Mouse (Mus musculus) kidney, postnatal 0 days (tissue): ENCODE results near the gene Gm11563. TPM values are rescaled to one million over a fixed set of nuclear protein-coding genes. Genes with fewer than 3 reads are reported as not detected.
"Not testable (repeated sequence)": the region's sequence is repeated elsewhere in the genome, so short reads cannot be mapped to it uniquely, and the experiment has no call there.

Experiments
- ATAC-seq: fragments of 200-750 bp; cut with Nextera tagmentation; replicated peaks from 2 replicates; pipeline ENCODE4 v1.8.0; 2017; ENCODE audit warnings: low read depth, moderate number of reproducible peaks, moderate TSS enrichment, moderate library complexity; ENCODE audit not compliant: low FRiP score
- DNase-seq: peaks from one replicate; pipeline ENCODE4 v3.0.0-alpha.2; 2016; ENCODE audit warnings: low spot score
- H3K27ac ChIP-seq: fragments of 300-500 bp; sonication (generic); 2 replicates; pipeline ENCODE4 v1.5.1; 2014; ENCODE audit warnings: mild to moderate bottlenecking
- H3K27me3 ChIP-seq: fragments of 300-500 bp; sonication (generic); 2 replicates; pipeline ENCODE4 v1.6.1; 2014; ENCODE audit warnings: low read length, mixed read lengths; ENCODE audit not compliant: insufficient read depth
- H3K36me3 ChIP-seq: fragments of 300-500 bp; sonication (generic); 2 replicates; pipeline ENCODE4 v1.6.1; 2014; ENCODE audit warnings: low read length, mixed read lengths; ENCODE audit not compliant: insufficient read depth
- H3K4me1 ChIP-seq: fragments of 300-500 bp; sonication (generic); replicated peaks from 2 replicates; pipeline ENCODE4 v1.6.1; 2014; ENCODE audit warnings: antibody characterized with exemption, low read length, mixed read lengths; ENCODE audit not compliant: insufficient read depth
- H3K4me2 ChIP-seq: fragments of 300-500 bp; sonication (generic); 2 replicates; pipeline ENCODE4 v1.6.1; 2014; ENCODE audit warnings: mild to moderate bottlenecking, low read length, moderate library complexity, mixed read lengths
- H3K4me3 ChIP-seq: fragments of 300-500 bp; sonication (generic); replicated peaks from 2 replicates; pipeline ENCODE4 v1.5.1; 2014; ENCODE audit warnings: low read depth, low read length
- H3K9ac ChIP-seq: fragments of 300-500 bp; sonication (generic); 2 replicates; pipeline ENCODE4 v1.6.1; 2014; ENCODE audit warnings: low read depth, low read length
- H3K9me3 ChIP-seq: fragments of 300-500 bp; sonication (generic); replicated peaks from 2 replicates; pipeline ENCODE4 v1.6.1; 2016; ENCODE audit warnings: low read length, inconsistent platforms, mixed read lengths
- CTCF ChIP-seq: IDR thresholded peaks from 2 replicates; pipeline ENCODE4 v1.5.1; 2016; ENCODE audit warnings: antibody characterized with exemption, low read depth, mild to moderate bottlenecking, moderate library complexity
- WGBS: fragments of 180-500 bp; shearing (Covaris S2); extraction: QIAGEN DNeasy Blood & Tissue Kit; methylation state at CpG from one replicate; pipeline ENCODE4 v1.1.7; 2014; 5-methylcytosine and 5-hydroxymethylcytosine counted together
- polyA plus RNA-seq: library from polyadenylated mRNA; unstranded; fragments of >200 nt; fragmentation: Nextera tagmentation; extraction: Ambion mirVana; gene quantifications from 2 replicates; pipeline ENCODE4 v1.2.1, GENCODE M21; 2015

The Gm11563 gene
- polyA plus RNA-seq = not detected in 2 replicates

GRCm38 (mm10) chr11:99658467-99659010, at the start of gene Gm11563:
Gene Gm11563, minus strand, starts transcription at chr11:99658960.
- H3K36me3 ChIP-seq, ATAC-seq, H3K27ac ChIP-seq, H3K4me1 ChIP-seq, DNase-seq, H3K9ac ChIP-seq, H3K4me2 ChIP-seq, H3K9me3 ChIP-seq, H3K27me3 ChIP-seq, H3K4me3 ChIP-seq: not testable (repeated sequence)
- WGBS = 54% methylated on average over 10 of the region's 10 CpGs

- WGBS = 80% methylated on average over 1 of the region's 1 CpGs
Observed at GRCm38 (mm10) chr11:99690463-99690862, 31.7 kb upstream of the Gm11563 start, which contains the start of gene Gm14190. Gene Gm14190, minus strand, starts transcription at chr11:99690740.

GRCm38 (mm10) chr11:99685235-99685634, 26.5 kb upstream of the Gm11563 start:
- H3K4me2 ChIP-seq, H3K9ac ChIP-seq, H3K27me3 ChIP-seq, H3K9me3 ChIP-seq, DNase-seq, H3K4me1 ChIP-seq, H3K4me3 ChIP-seq, H3K36me3 ChIP-seq, H3K27ac ChIP-seq, ATAC-seq: not testable (repeated sequence)
- WGBS = 81% methylated on average over 1 of the region's 1 CpGs

More at GRCm38 (mm10) chr11:99690463-99690862, 31.7 kb upstream of the Gm11563 start, which contains the start of gene Gm14190:
- no peaks in the 10 kb centered on the region for H3K27me3 ChIP-seq
- DNase-seq = no peak
- no peaks in the 10 kb centered on the region for H3K36me3 ChIP-seq
- H3K4me3 ChIP-seq = no peak within 1 kb of the TSS
- no peak within 1 kb of the TSS for H3K9ac ChIP-seq
- H3K4me2 ChIP-seq = no peak within 1 kb of the TSS
- H3K9me3 ChIP-seq = no peaks in the 10 kb centered on the region
- TF ChIP-seq CTCF = no peak
- ATAC-seq = no peak
- no peak within 1 kb of the TSS for H3K27ac ChIP-seq
- no peaks in the 10 kb centered on the region for H3K4me1 ChIP-seq

DNA sequence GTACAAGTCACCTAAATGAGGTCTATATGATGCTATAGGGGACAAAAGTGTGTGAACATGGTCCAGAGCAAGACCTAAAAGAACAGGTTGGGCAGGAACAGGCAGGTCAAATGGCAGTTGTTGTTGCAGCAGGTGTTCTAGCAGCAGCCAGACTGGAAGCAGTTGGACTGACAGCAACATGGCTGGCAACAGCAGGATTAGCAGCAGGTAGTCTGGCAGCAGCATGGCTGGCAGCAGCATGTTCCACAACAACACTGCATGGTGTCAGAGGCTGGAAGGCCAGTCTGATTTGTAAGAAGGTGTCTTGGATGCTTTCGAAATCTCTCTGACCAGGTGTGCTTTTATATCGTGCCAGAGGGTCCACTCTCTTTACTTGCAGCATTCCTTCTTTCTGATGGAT, 24.7 kb upstream of the Gm11563 start:
- Histone ChIP-seq H3K9me3 (no peaks in the 10 kb centered on the region), H3K36me3 (no peaks in the 10 kb centered on the region), H3K4me1 (no peaks in the 10 kb centered on the region), H3K4me3 (no peak overlapping the region), H3K9ac (no peak overlapping the region), H3K27me3 (no peaks in the 10 kb centered on the region), H3K4me2 (no peak overlapping the region), H3K27ac (no peak overlapping the region)
- 86% methylated on average over 2 of the region's 2 CpGs for WGBS
- TF ChIP-seq CTCF = no peak
- no peak for ATAC-seq
- DNase-seq = no peak

DNA sequence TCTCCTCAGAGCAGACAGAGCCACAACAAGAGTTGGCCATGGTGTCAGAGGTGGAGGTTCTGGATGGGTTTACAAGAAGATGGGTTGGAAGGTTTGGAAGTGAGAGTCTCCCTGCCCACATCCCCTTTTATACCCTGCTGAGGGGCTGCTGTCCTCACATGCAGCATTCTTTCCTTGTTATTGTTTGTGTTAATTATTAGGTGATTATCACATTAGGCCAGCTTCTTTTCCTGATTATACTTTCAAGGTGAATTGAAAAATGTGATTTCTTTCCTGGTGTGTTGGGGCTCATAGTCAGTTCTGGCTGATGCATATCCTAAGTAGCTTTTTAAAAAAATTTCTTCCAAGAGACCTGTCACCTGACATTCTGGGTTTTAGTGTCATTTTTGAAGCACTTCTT, 7.1 kb upstream of the Gm11563 start, which contains the start of gene Krtap4-6:
TSS of gene Krtap4-6 (minus strand) at position 101 of the 400 bp plus-strand sequence.
- no peak within 1 kb of the TSS for H3K27ac ChIP-seq
- no peaks in the 10 kb centered on the region for H3K27me3 ChIP-seq
- H3K36me3 ChIP-seq = no peaks in the 10 kb centered on the region
- H3K4me1 ChIP-seq = no peaks in the 10 kb centered on the region
- no peak for DNase-seq
- no peak within 1 kb of the TSS for H3K9ac ChIP-seq
- no peak for ATAC-seq
- no peak within 1 kb of the TSS for H3K4me3 ChIP-seq
- H3K4me2 ChIP-seq = no peak within 1 kb of the TSS
- H3K9me3 ChIP-seq = no peaks in the 10 kb centered on the region
- TF ChIP-seq CTCF = no peak

GRCm38 (mm10) chr11:99662802-99663201, 4.0 kb upstream of the Gm11563 start:
- Histone ChIP-seq H3K4me1 (no peaks in the 10 kb centered on the region), H3K4me3 (no peak overlapping the region), H3K9ac (no peak overlapping the region), H3K9me3 (no peaks in the 10 kb centered on the region), H3K27me3 (no peaks in the 10 kb centered on the region), H3K4me2 (no peak overlapping the region), H3K27ac (no peak overlapping the region), H3K36me3 (no peaks in the 10 kb centered on the region)
- WGBS = 79% methylated on average over 10 of the region's 10 CpGs
- ATAC-seq (no peak), DNase-seq (no peak)
- TF ChIP-seq CTCF = no peak

GRCm38 (mm10) chr11:99659256-99659655, 496 bp upstream of the Gm11563 start:
- 70% methylated on average over 4 of the region's 4 CpGs for WGBS
- DNase-seq (no peak), ATAC-seq (no peak)
- Histone ChIP-seq H3K36me3 (no peaks in the 10 kb centered on the region), H3K4me2 (no peak overlapping the region), H3K27me3 (no peaks in the 10 kb centered on the region), H3K9ac (no peak overlapping the region), H3K4me3 (no peak overlapping the region), H3K4me1 (no peaks in the 10 kb centered on the region), H3K9me3 (no peaks in the 10 kb centered on the region), H3K27ac (no peak overlapping the region)
- no peak for TF ChIP-seq CTCF
